Mouse (Mus musculus): Measurements from ENCODE around the gene Rela. TPM values are rescaled to one million over a fixed set of nuclear protein-coding genes. Genes with fewer than 3 reads are reported as not detected.

Rela gene
- total and polyA plus RNA-seq, 3 experiments: 37.9 to 108 (median 60.7) TPM

- Histone ChIP-seq H3K4me3 (ENCODE audit: low read depth, low read length) (no peak overlapping the region), H3K4me1 (ENCODE audit: insufficient read depth, low read depth, low read length) (peaks cover 51% of the 10 kb centered on the region), H3K27me3 (ENCODE audit: insufficient read depth, low read length) (no peaks in the 10 kb centered on the region), H3K36me3 (replicated peaks) (peaks cover 71% of the 10 kb centered on the region), H3K9me3 (replicated peaks) (no peaks in the 10 kb centered on the region)
- DNase-seq (ENCODE audit: low spot score) (no peak), ATAC-seq (ENCODE audit: extremely low read depth, insufficient number of reproducible peaks, low FRiP score, poor library complexity, severe bottlenecking) (no peak)
- TF ChIP-seq GATA2 (IDR thresholded peaks at IDR 0.05; ENCODE audit: borderline replicate concordance, low read depth, low read length) (no peak), CTCF (IDR thresholded peaks at IDR 0.05; ENCODE audit: low read depth, low read length) (no peak), GATA1 (IDR thresholded peaks at IDR 0.05; ENCODE audit: borderline replicate concordance, low read length) (no peak), TAL1 (conservative IDR thresholded peaks at IDR 0.05; ENCODE audit: low read depth, low read length) (no peak), POLR2AphosphoS5 (IDR thresholded peaks at IDR 0.05; ENCODE audit: insufficient replicate concordance, low read depth, low read length) (no peak)
Measured at GRCm38 (mm10) chr19:5640339-5640738, 3.1 kb downstream of the Rela start.

GRCm38 (mm10) chr19:5641021-5641420, 3.7 kb downstream of the Rela start:
- Histone ChIP-seq H3K36me3 (replicated peaks) (peaks cover 78% of the 10 kb centered on the region), H3K4me3 (ENCODE audit: low read depth, low read length) (no peak overlapping the region; the same call in 1 of the 2 replicates), H3K27me3 (ENCODE audit: insufficient read depth, low read length) (no peaks in the 10 kb centered on the region), H3K4me1 (ENCODE audit: insufficient read depth, low read depth, low read length) (peaks cover 50% of the 10 kb centered on the region), H3K9me3 (replicated peaks) (no peaks in the 10 kb centered on the region)
- ATAC-seq (ENCODE audit: extremely low read depth, insufficient number of reproducible peaks, low FRiP score, poor library complexity, severe bottlenecking) (no peak), DNase-seq (ENCODE audit: low spot score) (no peak)
- TF ChIP-seq POLR2AphosphoS5 (IDR thresholded peaks at IDR 0.05; ENCODE audit: insufficient replicate concordance, low read depth, low read length): no peak
- TF ChIP-seq GATA1 (IDR thresholded peaks at IDR 0.05; ENCODE audit: borderline replicate concordance, low read length): no peak
- no peak for TF ChIP-seq GATA2 (IDR thresholded peaks at IDR 0.05; ENCODE audit: borderline replicate concordance, low read depth, low read length)
- TF ChIP-seq TAL1 (conservative IDR thresholded peaks at IDR 0.05; ENCODE audit: low read depth, low read length): no peak
- no peak for TF ChIP-seq CTCF (IDR thresholded peaks at IDR 0.05; ENCODE audit: low read depth, low read length)

- H3K9me3 ChIP-seq (replicated peaks): no peaks in the 10 kb centered on the region
- no peak for TF ChIP-seq CTCF (IDR thresholded peaks at IDR 0.05; ENCODE audit: low read depth, low read length)
- no peak for TF ChIP-seq TAL1 (conservative IDR thresholded peaks at IDR 0.05; ENCODE audit: low read depth, low read length)
- no peak for TF ChIP-seq POLR2AphosphoS5 (IDR thresholded peaks at IDR 0.05; ENCODE audit: insufficient replicate concordance, low read depth, low read length)
- no peak for TF ChIP-seq GATA1 (IDR thresholded peaks at IDR 0.05; ENCODE audit: borderline replicate concordance, low read length)
- TF ChIP-seq GATA2 (IDR thresholded peaks at IDR 0.05; ENCODE audit: borderline replicate concordance, low read depth, low read length): no peak
- no peak overlapping the region for H3K4me3 ChIP-seq (ENCODE audit: low read depth, low read length)
- peaks cover 45% of the 10 kb centered on the region for H3K4me1 ChIP-seq (ENCODE audit: insufficient read depth, low read depth, low read length)
- no peak for DNase-seq (ENCODE audit: low spot score)
- no peaks in the 10 kb centered on the region for H3K27me3 ChIP-seq (ENCODE audit: insufficient read depth, low read length)
- ATAC-seq (ENCODE audit: extremely low read depth, insufficient number of reproducible peaks, low FRiP score, poor library complexity, severe bottlenecking): no peak
- peaks cover 84% of the 10 kb centered on the region for H3K36me3 ChIP-seq (replicated peaks)
Measured at GRCm38 (mm10) chr19:5641641-5642040, 4.4 kb downstream of the Rela start.

- Histone ChIP-seq H3K27me3 (ENCODE audit: insufficient read depth, low read length) (no peaks in the 10 kb centered on the region), H3K9me3 (replicated peaks) (no peaks in the 10 kb centered on the region), H3K4me3 (ENCODE audit: low read depth, low read length) (no peak overlapping the region), H3K36me3 (replicated peaks) (peaks cover 96% of the 10 kb centered on the region), H3K4me1 (ENCODE audit: insufficient read depth, low read depth, low read length) (peaks cover 23% of the 10 kb centered on the region)
- TF ChIP-seq POLR2AphosphoS5 (IDR thresholded peaks at IDR 0.05; ENCODE audit: insufficient replicate concordance, low read depth, low read length) (no peak), GATA1 (IDR thresholded peaks at IDR 0.05; ENCODE audit: borderline replicate concordance, low read length) (no peak), GATA2 (IDR thresholded peaks at IDR 0.05; ENCODE audit: borderline replicate concordance, low read depth, low read length) (no peak), CTCF (IDR thresholded peaks at IDR 0.05; ENCODE audit: low read depth, low read length) (no peak), TAL1 (conservative IDR thresholded peaks at IDR 0.05; ENCODE audit: low read depth, low read length) (no peak)
- ATAC-seq (ENCODE audit: extremely low read depth, insufficient number of reproducible peaks, low FRiP score, poor library complexity, severe bottlenecking) (no peak), DNase-seq (ENCODE audit: low spot score) (no peak)
Measured at GRCm38 (mm10) chr19:5645280-5645679, 8.0 kb downstream of the Rela start.

- H3K4me1 ChIP-seq (ENCODE audit: insufficient read depth, low read depth, low read length): peaks cover 8% of the 10 kb centered on the region
- DNase-seq (ENCODE audit: low spot score) (no peak), ATAC-seq (ENCODE audit: extremely low read depth, insufficient number of reproducible peaks, low FRiP score, poor library complexity, severe bottlenecking) (no peak)
- H3K9me3 ChIP-seq (replicated peaks): no peaks in the 10 kb centered on the region
- H3K4me3 ChIP-seq (ENCODE audit: low read depth, low read length): no peak overlapping the region
- H3K27me3 ChIP-seq (ENCODE audit: insufficient read depth, low read length): no peaks in the 10 kb centered on the region
- TF ChIP-seq GATA1 (IDR thresholded peaks at IDR 0.05; ENCODE audit: borderline replicate concordance, low read length) (no peak), TAL1 (conservative IDR thresholded peaks at IDR 0.05; ENCODE audit: low read depth, low read length) (no peak), GATA2 (IDR thresholded peaks at IDR 0.05; ENCODE audit: borderline replicate concordance, low read depth, low read length) (no peak), CTCF (IDR thresholded peaks at IDR 0.05; ENCODE audit: low read depth, low read length) (no peak), POLR2AphosphoS5 (IDR thresholded peaks at IDR 0.05; ENCODE audit: insufficient replicate concordance, low read depth, low read length) (no peak)
- H3K36me3 ChIP-seq (replicated peaks): peaks cover 96% of the 10 kb centered on the region
Measured at GRCm38 (mm10) chr19:5646731-5647330, 9.5 kb downstream of the Rela start.

- no peaks in the 10 kb centered on the region for H3K27me3 ChIP-seq (ENCODE audit: insufficient read depth, low read length)
- DNase-seq (ENCODE audit: low spot score) (no peak), ATAC-seq (ENCODE audit: extremely low read depth, insufficient number of reproducible peaks, low FRiP score, poor library complexity, severe bottlenecking) (no peak)
- TF ChIP-seq TAL1 (conservative IDR thresholded peaks at IDR 0.05; ENCODE audit: low read depth, low read length): no peak
- TF ChIP-seq GATA2 (IDR thresholded peaks at IDR 0.05; ENCODE audit: borderline replicate concordance, low read depth, low read length): no peak
- no peak for TF ChIP-seq POLR2AphosphoS5 (IDR thresholded peaks at IDR 0.05; ENCODE audit: insufficient replicate concordance, low read depth, low read length)
- no peak for TF ChIP-seq CTCF (IDR thresholded peaks at IDR 0.05; ENCODE audit: low read depth, low read length)
- TF ChIP-seq GATA1 (IDR thresholded peaks at IDR 0.05; ENCODE audit: borderline replicate concordance, low read length): no peak
- H3K4me3 ChIP-seq (ENCODE audit: low read depth, low read length): no peak overlapping the region
- no peaks in the 10 kb centered on the region for H3K9me3 ChIP-seq (replicated peaks)
- H3K36me3 ChIP-seq (replicated peaks): peaks cover 96% of the 10 kb centered on the region
- peaks cover 7% of the 10 kb centered on the region; the same call in 1 of the 2 replicates for H3K4me1 ChIP-seq (ENCODE audit: insufficient read depth, low read depth, low read length)
Measured at GRCm38 (mm10) chr19:5647791-5648190, 10.5 kb downstream of the Rela start.
